Mouse (Mus musculus) mature B cell (primary cell): Measurements from ENCODE around the gene Mast4.

Experiments used
- in situ Hi-C: fragments of 300-500 bp; cut with MboI; formaldehyde crosslinking; loops from 2 replicates; pipeline ENCODE4 v1.14.3; 2019

The Mast4 gene

GRCm38 (mm10) chr13:102919741-102920140 is 414.6 kb downstream of the Mast4 start:
- in situ Hi-C loops = loop anchor here (25.0 kb wide), 1 partner anchor 232 kb away; the partner anchor contains the start of gene Cd180

GRCm38 (mm10) chr13:102918616-102919015 is 415.7 kb downstream of the Mast4 start:
- in situ Hi-C loops = loop anchor here (25.0 kb wide), 1 partner anchor 231 kb away; the partner anchor contains the start of gene Cd180

GRCm38 (mm10) chr13:102915341-102915740 is 419.0 kb downstream of the Mast4 start:
- in situ Hi-C loops = loop anchor here (25.0 kb wide), 1 partner anchor 228 kb away; the partner anchor contains the start of gene Cd180

GRCm38 (mm10) chr13:102914800-102915199 is 419.5 kb downstream of the Mast4 start:
- in situ Hi-C loops = loop anchor here (25.0 kb wide), 1 partner anchor 227 kb away; the partner anchor contains the start of gene Cd180

GRCm38 (mm10) chr13:102913919-102914318 is 420.4 kb downstream of the Mast4 start:
- in situ Hi-C loops = loop anchor here (25.0 kb wide), 1 partner anchor 227 kb away; the partner anchor contains the start of gene Cd180

- in situ Hi-C loops = loop anchor here (25.0 kb wide), 1 partner anchor 226 kb away; the partner anchor contains the start of gene Cd180
Observed at GRCm38 (mm10) chr13:102912867-102913266, 421.4 kb downstream of the Mast4 start.

GRCm38 (mm10) chr13:102909654-102910418 is 424.5 kb downstream of the Mast4 start:
- in situ Hi-C loops = loop anchor here (25.0 kb wide), 1 partner anchor 223 kb away; the partner anchor contains the start of gene Cd180

GRCm38 (mm10) chr13:102906661-102907009 is 427.7 kb downstream of the Mast4 start:
- in situ Hi-C loops = loop anchor here (25.0 kb wide), 1 partner anchor 219 kb away; the partner anchor contains the start of gene Cd180

GRCm38 (mm10) chr13:102906004-102906660 is 428.2 kb downstream of the Mast4 start:
- in situ Hi-C loops = loop anchor here (25.0 kb wide), 1 partner anchor 219 kb away; the partner anchor contains the start of gene Cd180

- in situ Hi-C loops = loop anchor here (25.0 kb wide), 1 partner anchor 218 kb away; the partner anchor contains the start of gene Cd180
Observed at GRCm38 (mm10) chr13:102905361-102905950, 428.8 kb downstream of the Mast4 start.

GRCm38 (mm10) chr13:102903689-102904088 is 430.6 kb downstream of the Mast4 start:
- in situ Hi-C loops = loop anchor here (25.0 kb wide), 1 partner anchor 216 kb away; the partner anchor contains the start of gene Cd180

GRCm38 (mm10) chr13:102902123-102902522 is 432.2 kb downstream of the Mast4 start:
- in situ Hi-C loops = loop anchor here (25.0 kb wide), 1 partner anchor 215 kb away; the partner anchor contains the start of gene Cd180

- in situ Hi-C loops = loop anchor here (25.0 kb wide), 1 partner anchor 213 kb away; the partner anchor contains the start of gene Cd180
Observed at GRCm38 (mm10) chr13:102900531-102900930, 433.8 kb downstream of the Mast4 start.

- in situ Hi-C loops = loop anchor here (25.0 kb wide), 1 partner anchor 213 kb away; the partner anchor contains the start of gene Cd180
Observed at GRCm38 (mm10) chr13:102900083-102900420, 434.2 kb downstream of the Mast4 start.

GRCm38 (mm10) chr13:102899253-102900082 is 434.8 kb downstream of the Mast4 start:
- in situ Hi-C loops = loop anchor here (25.0 kb wide), 1 partner anchor 212 kb away; the partner anchor contains the start of gene Cd180

GRCm38 (mm10) chr13:102898374-102899131 is 435.7 kb downstream of the Mast4 start:
- in situ Hi-C loops = no loop called here

GRCm38 (mm10) chr13:102896322-102896721 is 438.0 kb downstream of the Mast4 start:
- in situ Hi-C loops = no loop called here

- in situ Hi-C loops = no loop called here
Observed at GRCm38 (mm10) chr13:102895894-102896293, 438.4 kb downstream of the Mast4 start.

GRCm38 (mm10) chr13:102894287-102895234 is 439.7 kb downstream of the Mast4 start:
- in situ Hi-C loops = no loop called here
